Mouse (Mus musculus) testis, adult 2 months (tissue): Measurements from ENCODE around the gene Esrrg. TPM values are rescaled to one million over a fixed set of nuclear protein-coding genes. Genes with fewer than 3 reads are reported as not detected.

Source experiments
- H3K27ac ChIP-seq: fragments of 200-500 bp; 2 replicates; pipeline ENCODE4 v1.5.1; 2012; ENCODE audit warnings: low read depth, low read length; ENCODE audit not compliant: control insufficient read depth, insufficient read depth
- H3K27me3 ChIP-seq: fragments of 200-500 bp; 2 replicates; pipeline ENCODE4 v1.6.1; 2012; ENCODE audit warnings: mild to moderate bottlenecking, low read length, moderate library complexity; ENCODE audit not compliant: control insufficient read depth, insufficient read depth
- H3K36me3 ChIP-seq: fragments of 200-500 bp; 2 replicates; pipeline ENCODE4 v1.6.1; 2012; ENCODE audit warnings: mild to moderate bottlenecking, low read length; ENCODE audit not compliant: control insufficient read depth, insufficient read depth
- H3K4me1 ChIP-seq: fragments of 200-500 bp; 2 replicates; pipeline ENCODE4 v1.6.1; 2012; ENCODE audit warnings: low read length; ENCODE audit not compliant: control insufficient read depth, insufficient read depth
- H3K4me3 ChIP-seq: fragments of 200-500 bp; 2 replicates; pipeline ENCODE4 v1.5.1; 2012; ENCODE audit warnings: low read depth, mild to moderate bottlenecking, low read length, moderate library complexity, mixed read lengths; ENCODE audit not compliant: control insufficient read depth
- CTCF ChIP-seq: fragments of 200-500 bp; IDR thresholded peaks from 2 replicates; pipeline ENCODE4 v1.5.1; 2012; ENCODE audit warnings: low read depth, mild to moderate bottlenecking, inconsistent platforms, low read length, moderate library complexity; ENCODE audit not compliant: control insufficient read depth, insufficient read depth, insufficient replicate concordance
- POLR2A ChIP-seq: fragments of 200-500 bp; IDR thresholded peaks from 2 replicates; pipeline ENCODE4 v1.6.1; 2012; ENCODE audit warnings: low read depth, mild to moderate bottlenecking, inconsistent platforms, low read length, moderate library complexity; ENCODE audit not compliant: control insufficient read depth
- polyA plus RNA-seq: library from polyadenylated mRNA; depleted of rRNA; stranded (reverse); fragments of >200 nt; gene quantifications from 2 replicates; pipeline ENCODE4 v1.2.3, GENCODE M21; 2012

Esrrg gene
- polyA plus RNA-seq, 1 experiment: 0.28 TPM

- no peak overlapping the region for H3K4me3 ChIP-seq
- H3K27ac ChIP-seq: no peak overlapping the region
- H3K36me3 ChIP-seq: no peaks in the 10 kb centered on the region
- H3K4me1 ChIP-seq: no peaks in the 10 kb centered on the region
- no peaks in the 10 kb centered on the region for H3K27me3 ChIP-seq
- TF ChIP-seq POLR2A: no peak
- TF ChIP-seq CTCF: no peak
These were observed 190.7 kb downstream of the Esrrg start for GRCm38 (mm10) chr1:187799300-187799699.

- Histone ChIP-seq H3K27me3 (no peaks in the 10 kb centered on the region), H3K36me3 (no peaks in the 10 kb centered on the region), H3K4me3 (no peak overlapping the region), H3K27ac (no peak overlapping the region), H3K4me1 (no peaks in the 10 kb centered on the region)
- TF ChIP-seq CTCF (no peak), POLR2A (no peak)
These were observed 192.2 kb downstream of the Esrrg start for GRCm38 (mm10) chr1:187800761-187801160.

- H3K27ac ChIP-seq: no peak overlapping the region
- TF ChIP-seq CTCF: no peak
- TF ChIP-seq POLR2A: no peak
- H3K4me1 ChIP-seq: no peaks in the 10 kb centered on the region
- no peaks in the 10 kb centered on the region for H3K27me3 ChIP-seq
- H3K36me3 ChIP-seq: no peaks in the 10 kb centered on the region
- H3K4me3 ChIP-seq: no peak overlapping the region
These were observed 195.0 kb downstream of the Esrrg start for GRCm38 (mm10) chr1:187803566-187803965.

GRCm38 (mm10) chr1:187803997-187804396, 195.4 kb downstream of the Esrrg start:
- H3K4me3 ChIP-seq: no peak overlapping the region
- no peaks in the 10 kb centered on the region for H3K4me1 ChIP-seq
- TF ChIP-seq CTCF (no peak), POLR2A (no peak)
- no peak overlapping the region for H3K27ac ChIP-seq
- H3K27me3 ChIP-seq: no peaks in the 10 kb centered on the region
- H3K36me3 ChIP-seq: no peaks in the 10 kb centered on the region

GRCm38 (mm10) chr1:187805001-187805400, 196.4 kb downstream of the Esrrg start:
- Histone ChIP-seq H3K27ac (no peak overlapping the region), H3K4me3 (no peak overlapping the region), H3K27me3 (no peaks in the 10 kb centered on the region), H3K36me3 (no peaks in the 10 kb centered on the region), H3K4me1 (no peaks in the 10 kb centered on the region)
- TF ChIP-seq POLR2A (no peak), CTCF (no peak)

GRCm38 (mm10) chr1:187807477-187808390, 199.1 kb downstream of the Esrrg start:
- TF ChIP-seq POLR2A (no peak), CTCF (no peak)
- Histone ChIP-seq H3K4me3 (no peak overlapping the region), H3K27me3 (no peaks in the 10 kb centered on the region), H3K27ac (no peak overlapping the region), H3K36me3 (no peaks in the 10 kb centered on the region), H3K4me1 (no peaks in the 10 kb centered on the region)

GRCm38 (mm10) chr1:187808391-187808922, 199.9 kb downstream of the Esrrg start:
- Histone ChIP-seq H3K27me3 (no peaks in the 10 kb centered on the region), H3K4me1 (no peaks in the 10 kb centered on the region), H3K4me3 (no peak overlapping the region), H3K27ac (no peak overlapping the region), H3K36me3 (no peaks in the 10 kb centered on the region)
- no peak for TF ChIP-seq CTCF
- no peak for TF ChIP-seq POLR2A
